Mouse (Mus musculus) heart, postnatal 25 days (tissue): ENCODE results near the gene Lipc. TPM values are rescaled to one million over a fixed set of nuclear protein-coding genes. Genes with fewer than 3 reads are reported as not detected.

Source experiments
- DNase-seq: peaks from one replicate; pipeline ENCODE4 v3.0.0; 2022; ENCODE audit warnings: low spot score
- intact Hi-C: fragments of 180-260 bp; cut with DNase I; formaldehyde crosslinking; loops from one replicate; pipeline ENCODE4 v1.15.1; 2025
- total RNA-seq, 2 experiments: library from RNA; stranded (reverse); gene quantifications; 2 replicates each; pipeline ENCODE4 v1.2.3; 2021

Gene Lipc
- total RNA-seq, 2 experiments from 2014 or later: 0.31 TPM; not detected in 1

DNA sequence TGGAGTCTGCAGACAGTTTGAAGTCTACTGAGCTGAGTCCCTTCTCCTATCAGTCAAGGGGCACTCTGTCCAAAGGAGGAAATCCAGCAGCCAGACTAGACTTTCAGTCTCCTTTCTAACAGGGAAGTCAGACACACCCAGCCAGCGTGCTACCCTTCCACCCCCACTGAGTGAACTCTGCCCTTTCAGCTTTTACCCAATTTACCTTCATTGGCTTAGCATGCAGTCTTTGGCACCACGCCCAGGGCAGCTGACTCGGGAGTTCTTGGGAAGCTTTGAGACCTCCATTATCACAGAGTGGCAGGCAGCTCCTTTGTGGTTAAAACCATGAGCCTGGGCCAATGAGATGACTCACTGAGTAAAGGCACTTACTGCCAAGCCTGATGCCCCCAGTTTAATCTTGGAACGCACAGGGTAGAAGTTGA is 117.3 kb downstream of the Lipc start:
- intact Hi-C loops: no loop called here
- peak; percentile 70 for DNase-seq

- intact Hi-C loops: no loop called here
- no peak for DNase-seq
Observed at GRCm38 (mm10) chr9:70834217-70834616, 117.8 kb downstream of the Lipc start.

GRCm38 (mm10) chr9:70833111-70833908 is 118.7 kb downstream of the Lipc start:
- DNase-seq: no peak
- intact Hi-C loops: no loop called here

DNA sequence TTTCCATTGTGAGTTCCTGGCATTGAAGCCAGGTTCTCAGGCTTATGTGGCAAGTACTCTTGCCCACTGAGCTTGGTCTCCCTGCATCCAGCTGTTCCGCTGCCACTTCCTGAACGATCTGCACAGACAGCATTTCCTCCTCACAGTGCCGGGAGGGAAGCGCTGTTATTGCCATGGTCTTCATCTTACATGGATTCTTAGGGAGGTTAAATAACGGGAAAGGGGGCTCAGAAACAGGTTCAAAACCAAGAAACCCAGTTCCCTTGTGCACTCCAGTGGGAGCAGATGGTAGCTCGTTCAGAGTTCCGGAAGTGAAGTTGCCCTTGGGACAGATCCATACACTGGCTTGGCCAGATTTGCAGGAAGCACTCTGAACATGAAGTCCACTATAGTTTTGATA is 119.8 kb downstream of the Lipc start:
- DNase-seq: no peak
- intact Hi-C loops: no loop called here

DNA sequence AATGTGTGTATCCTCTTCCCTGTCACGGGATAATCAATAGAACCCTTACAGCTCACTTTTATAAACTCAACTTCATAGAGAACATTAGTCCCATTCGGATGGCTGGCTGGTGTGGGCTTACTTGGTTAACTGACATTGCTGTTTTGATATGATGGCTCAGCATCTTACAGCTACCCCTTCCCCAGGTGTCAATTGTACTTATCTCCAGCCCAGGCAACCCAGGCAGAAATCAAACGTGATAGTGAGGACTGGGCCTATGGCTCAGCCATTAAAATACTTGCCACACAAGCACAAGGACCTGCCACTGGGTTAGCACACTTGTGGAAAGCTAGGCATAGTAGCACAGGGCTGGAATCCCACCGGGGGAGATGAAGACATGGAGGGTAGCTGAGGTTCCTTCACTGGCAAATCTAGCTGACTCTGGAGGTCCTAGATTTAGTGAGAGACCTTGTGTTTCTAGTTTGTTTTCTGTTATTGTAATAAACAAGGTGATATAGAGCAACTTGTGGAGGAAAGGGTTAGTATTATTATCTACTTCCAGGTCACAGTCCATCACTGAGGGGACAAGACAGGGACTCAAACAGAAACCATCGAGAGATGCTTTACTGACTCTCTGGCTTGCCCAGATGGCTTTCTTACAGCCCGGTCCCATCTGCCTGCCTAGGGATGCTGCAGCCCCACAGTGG is 121.0 kb downstream of the Lipc start:
- no peak for DNase-seq
- intact Hi-C loops: no loop called here

DNA sequence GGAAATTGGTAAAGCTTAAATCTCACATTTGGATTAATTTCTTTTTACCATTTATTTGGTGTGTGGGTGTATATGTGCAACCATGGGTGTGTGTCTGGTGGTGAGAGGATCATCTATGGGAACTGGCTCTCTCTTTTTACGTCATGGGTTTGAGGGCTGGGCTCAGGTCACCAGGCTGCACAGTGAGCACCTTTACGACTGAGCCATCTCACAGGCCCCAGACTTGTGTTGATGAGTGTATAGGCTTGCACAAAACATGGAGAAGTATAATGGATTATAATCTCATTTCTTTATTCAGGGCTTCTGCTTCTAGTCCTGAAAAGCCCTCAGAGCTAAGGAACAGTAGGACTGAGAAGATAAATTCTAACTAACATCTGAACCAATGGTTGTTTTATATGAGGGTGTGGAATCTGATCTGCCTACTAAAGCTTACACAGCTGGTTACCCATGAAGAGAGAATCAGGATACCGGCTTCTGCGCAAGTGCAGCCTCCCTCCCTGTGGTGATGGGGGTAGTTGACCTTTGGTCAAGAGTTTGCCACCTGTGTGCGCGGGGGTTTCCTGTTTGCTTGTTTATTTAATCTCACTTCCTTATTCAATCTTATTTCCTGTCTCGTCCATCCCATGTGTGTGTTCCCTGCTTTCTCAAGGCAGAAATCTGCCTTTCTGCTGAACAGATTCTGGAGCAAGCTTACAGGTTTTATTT is 122.1 kb downstream of the Lipc start:
- no peak for DNase-seq
- intact Hi-C loops: no loop called here

DNA sequence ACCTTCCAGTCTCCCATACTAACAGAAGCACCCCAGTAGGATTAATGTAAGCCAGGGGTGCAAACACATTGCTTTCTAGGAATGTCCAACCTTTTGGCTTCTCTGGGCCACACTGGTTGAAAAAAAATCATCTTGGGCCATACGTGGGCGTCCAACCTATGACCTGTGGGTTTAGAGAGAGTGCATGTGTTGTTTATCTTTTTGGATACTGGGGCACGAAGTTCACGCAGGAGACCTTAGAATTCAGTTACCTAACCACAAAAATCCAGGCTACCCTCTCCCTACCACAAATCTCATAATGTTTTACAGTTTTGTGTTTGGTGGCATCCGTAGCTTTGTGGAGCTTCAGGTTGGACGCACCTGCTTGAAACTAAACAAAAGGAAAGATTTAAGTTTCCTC is 124.1 kb downstream of the Lipc start:
- DNase-seq: no peak
- intact Hi-C loops: no loop called here

DNA sequence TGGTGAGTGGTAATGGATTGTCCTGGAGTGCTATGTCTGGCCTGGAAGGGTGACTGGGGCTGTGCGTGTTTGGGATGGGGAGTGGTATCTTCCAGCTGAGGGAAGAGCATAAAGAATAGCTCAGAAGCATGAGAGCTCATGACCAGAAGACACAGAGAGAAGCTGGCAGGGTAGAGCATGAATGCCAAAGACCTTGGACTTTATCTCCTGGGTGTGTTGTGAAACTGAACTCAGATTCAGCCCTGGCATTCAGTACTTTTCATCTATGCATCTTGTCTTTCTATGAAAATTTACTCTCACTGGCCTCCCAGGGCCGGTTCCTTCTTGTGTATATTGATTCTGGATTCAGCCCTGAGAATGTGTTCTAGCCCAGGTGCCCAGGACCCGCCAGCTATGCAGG is 127.9 kb downstream of the Lipc start:
- intact Hi-C loops: no loop called here
- no peak for DNase-seq

DNA sequence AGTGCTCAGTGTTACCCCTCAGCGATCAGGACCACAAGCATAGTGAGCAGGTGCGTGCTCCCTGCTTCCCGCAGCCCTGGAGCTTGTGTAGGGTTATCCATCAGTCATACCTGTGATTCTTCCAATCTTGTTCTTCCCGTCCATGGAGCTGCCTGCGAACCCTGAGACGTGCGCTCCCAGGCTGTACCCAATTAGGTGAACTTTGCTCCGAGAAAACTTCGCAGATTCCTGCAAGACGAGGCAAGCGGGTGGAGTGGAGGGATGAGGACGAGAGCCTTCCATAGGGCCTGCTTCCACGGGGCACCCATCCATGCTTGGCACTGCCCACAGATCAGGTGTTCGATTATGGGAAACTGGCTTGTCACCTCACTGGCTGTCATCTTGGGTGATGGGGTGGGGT is 133.3 kb downstream of the Lipc start:
- intact Hi-C loops: no loop called here
- DNase-seq: no peak

- DNase-seq: no peak
- intact Hi-C loops: no loop called here
Observed at GRCm38 (mm10) chr9:70817396-70817795, 134.6 kb downstream of the Lipc start.

DNA sequence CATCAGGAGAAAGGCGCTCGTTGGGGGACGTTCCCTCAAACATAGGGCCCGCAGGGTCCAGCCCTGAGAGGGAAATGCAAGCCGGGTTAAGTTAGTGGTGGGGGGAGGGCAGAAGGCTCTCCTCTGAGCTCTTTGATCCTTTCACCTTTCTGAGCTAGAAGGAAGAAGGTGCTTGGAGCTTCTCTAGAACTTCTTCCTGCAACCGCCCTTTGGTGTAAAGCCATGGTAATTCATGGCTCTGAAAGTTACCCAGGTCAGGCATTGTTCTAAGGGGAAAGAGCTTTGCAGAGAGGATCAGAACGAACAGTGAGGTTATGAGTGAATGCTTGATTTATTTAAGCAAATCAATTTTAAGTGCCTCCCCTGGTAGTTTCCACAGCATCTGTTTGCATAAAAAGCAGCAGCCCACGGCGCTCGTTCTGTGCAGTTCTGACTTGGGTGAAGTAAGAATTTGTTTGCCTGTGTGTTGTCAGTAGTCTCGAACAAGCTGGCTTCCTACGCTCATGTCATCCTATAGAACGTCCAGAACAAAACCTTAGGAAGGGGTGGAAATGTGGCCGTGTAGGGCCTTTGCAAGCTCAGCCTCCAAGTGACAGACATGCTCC is 135.2 kb downstream of the Lipc start:
- intact Hi-C loops: no loop called here

DNA sequence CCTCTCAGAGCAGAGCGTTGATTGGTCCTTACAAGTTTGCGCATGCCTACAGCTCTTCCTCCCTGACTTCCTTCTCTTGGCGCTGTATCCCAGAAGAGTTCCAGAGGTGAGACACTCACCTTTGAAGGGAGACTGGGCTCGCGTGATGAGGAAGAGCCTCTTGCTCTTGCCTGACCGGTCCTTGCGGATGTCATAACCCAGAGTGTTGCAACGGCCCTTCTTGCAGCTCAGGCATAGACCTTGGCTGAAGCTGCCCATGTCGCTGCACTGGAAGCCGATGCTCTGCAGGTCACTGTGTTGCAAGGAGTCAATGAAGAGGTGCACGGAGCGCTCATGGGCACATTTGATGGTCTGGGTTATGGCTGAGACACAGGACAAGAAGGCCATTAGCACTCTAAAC is 139.5 kb downstream of the Lipc start:
- intact Hi-C loops: no loop called here
- DNase-seq: no peak

More for the DNA sequence above, 135.2 kb downstream of the Lipc start:
- DNase-seq: no peak

- intact Hi-C loops: no loop called here
- DNase-seq: no peak
Observed at GRCm38 (mm10) chr9:70807714-70808113, 144.3 kb downstream of the Lipc start.

- intact Hi-C loops: no loop called here
- DNase-seq: no peak
Observed at GRCm38 (mm10) chr9:70806069-70806468, 146.0 kb downstream of the Lipc start.

- intact Hi-C loops: no loop called here
- DNase-seq: no peak
Observed at GRCm38 (mm10) chr9:70802816-70803215, 149.2 kb downstream of the Lipc start.

DNA sequence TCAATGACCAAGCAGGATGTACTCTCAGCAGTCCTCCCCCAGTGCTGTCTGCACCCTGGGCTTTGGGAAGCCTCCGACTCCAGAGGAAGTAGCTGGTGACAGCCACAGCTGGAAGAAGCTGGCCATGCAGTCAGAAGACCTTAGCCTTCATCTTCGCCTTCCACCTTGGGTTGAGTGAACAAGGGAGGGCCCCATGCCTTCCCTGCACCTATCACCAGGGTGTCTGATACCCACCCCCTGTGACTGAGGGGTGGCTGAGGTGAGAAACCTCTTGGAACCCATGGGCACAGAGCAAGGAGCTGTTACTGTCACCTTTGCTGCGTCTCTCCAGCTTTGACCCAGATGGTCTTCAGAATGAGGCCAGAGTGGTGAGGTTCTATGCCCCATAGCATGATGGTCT is 150.3 kb downstream of the Lipc start:
- intact Hi-C loops: no loop called here
- no peak for DNase-seq

DNA sequence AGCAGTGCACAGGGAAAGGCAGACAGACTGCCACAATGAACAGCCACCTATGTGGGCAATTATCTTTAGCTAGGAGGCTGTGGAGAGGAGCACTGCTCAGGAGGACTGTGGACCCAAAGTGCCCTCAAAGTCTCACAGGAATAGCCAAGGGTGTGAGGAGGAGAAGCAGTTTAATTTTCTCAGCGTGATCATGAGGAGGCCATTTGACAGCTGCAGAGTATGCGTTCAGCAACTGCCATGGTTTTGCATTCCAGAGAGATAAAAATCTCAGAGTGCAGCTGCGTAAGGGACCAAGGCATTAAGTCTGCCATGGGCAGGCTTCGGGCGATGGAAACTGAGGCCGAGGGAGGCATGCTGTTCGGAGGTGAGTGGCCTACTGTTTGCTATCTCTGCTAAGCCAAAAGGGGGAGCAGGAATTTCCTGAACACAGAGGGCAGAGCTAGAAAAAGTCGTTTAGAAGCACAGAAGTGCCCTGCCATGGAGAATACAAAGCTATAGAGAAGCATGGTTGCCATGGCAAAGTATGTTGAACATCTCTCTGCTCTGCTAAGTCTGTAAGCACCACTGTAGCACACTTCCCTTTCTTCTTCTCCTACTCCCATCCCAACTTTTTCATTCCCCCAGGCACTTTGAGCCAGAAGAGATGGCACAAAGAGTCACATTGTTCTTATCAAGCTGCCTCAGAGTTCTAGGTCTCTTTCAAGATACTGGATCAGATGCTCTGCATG is 151.3 kb downstream of the Lipc start:
- DNase-seq: no peak
- intact Hi-C loops: no loop called here

DNA sequence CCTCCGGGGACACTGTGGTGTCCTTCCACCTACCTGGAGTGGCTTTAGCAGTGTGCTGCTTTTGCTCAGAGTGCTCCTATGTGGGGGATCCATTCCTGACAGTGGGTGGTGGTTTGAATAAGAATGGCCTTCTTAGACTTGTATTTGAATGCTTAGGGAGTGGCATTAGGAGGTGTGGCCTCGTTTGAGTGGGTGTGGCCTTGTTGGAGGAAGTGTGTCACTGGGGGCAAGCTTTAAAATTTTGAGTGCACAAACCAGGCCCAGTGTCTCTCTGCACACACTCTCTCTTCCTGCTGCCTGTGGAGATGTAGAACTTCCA is 156.6 kb downstream of the Lipc start:
- no peak for DNase-seq
- intact Hi-C loops: no loop called here

DNA sequence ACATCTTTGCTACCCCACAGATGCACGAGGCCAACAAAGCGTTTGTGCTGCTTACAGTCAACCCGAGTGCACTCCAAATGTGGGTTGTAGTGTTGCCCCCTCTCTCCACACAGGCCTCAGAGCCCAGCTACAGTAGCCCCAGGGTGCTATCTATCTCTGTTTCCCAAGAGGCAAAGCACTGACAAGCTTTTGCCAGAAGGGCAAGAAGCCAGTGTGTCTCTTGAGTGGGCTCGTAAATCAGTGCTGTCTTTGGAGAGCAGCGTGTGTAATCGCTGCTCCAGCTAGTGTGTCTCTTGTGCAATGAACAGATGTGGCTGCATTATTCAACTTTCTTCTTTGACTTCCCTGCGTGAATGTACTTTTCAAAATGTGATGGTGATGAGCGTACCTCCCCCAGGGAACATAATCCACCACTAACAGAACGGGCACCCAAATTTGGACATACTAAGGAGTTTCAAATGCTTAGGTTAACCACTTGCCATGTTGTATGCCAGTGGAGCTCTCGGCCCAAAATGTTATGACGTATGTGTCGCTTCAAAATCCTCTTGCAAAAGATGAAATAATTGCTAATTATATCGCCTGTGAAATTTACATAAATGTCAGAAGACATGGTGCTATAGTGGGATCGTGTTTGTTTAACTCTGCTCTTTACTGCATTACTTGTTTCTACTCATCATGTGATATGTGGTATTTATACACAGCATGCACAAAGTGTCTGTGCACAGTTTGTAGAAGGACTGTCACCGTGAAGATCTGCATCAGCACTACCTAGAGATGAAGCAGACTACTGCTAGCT is 157.2 kb downstream of the Lipc start:
- DNase-seq: no peak
- intact Hi-C loops: no loop called here
